Mouse (Mus musculus) adrenal gland, adult 2 months (tissue): ENCODE results near the gene Klc4. TPM values are rescaled to one million over a fixed set of nuclear protein-coding genes. Genes with fewer than 3 reads are reported as not detected.

Experiments
- DNase-seq: peaks from one replicate; pipeline ENCODE4 v3.0.0; 2021
- long read RNA-seq: library from polyadenylated mRNA; stranded (forward); transcript quantifications from one replicate; pipeline ENCODE4 v2.0.0, GENCODE M21; 2021
- polyA plus RNA-seq: library from polyadenylated mRNA; depleted of rRNA; stranded (reverse); fragments of >200 nt; gene quantifications from 2 replicates; pipeline ENCODE4 v1.2.3, GENCODE M21; 2012; rRNA removed
- total RNA-seq, 2 experiments: library from RNA; stranded (reverse); gene quantifications; 2 replicates each; pipeline ENCODE4 v1.2.3; 2021

The Klc4 gene
- total RNA-seq, result 10 to 100 TPM; 40.9 to 43.1 TPM
- 25.7 and 29.7 TPM in 2 replicates for polyA plus RNA-seq
- long read RNA-seq, transcript Klc4-202 (16 exons, 2,313 nt), result major isoform, 22 of 68 reads
- long read RNA-seq, transcript Klc4-201 (16 exons, 2,322 nt), result minor isoform, 14 of 68 reads
- long read RNA-seq, partial matches to known transcripts, result 10 of 68 reads
- long read RNA-seq, other reads (novel, unspliced or antisense), result 22 of 68 reads

- peak; percentile 98 for DNase-seq
Measured at GRCm38 (mm10) chr17:46645561-46646321, at the start of gene Klc4, which contains the start of gene Mrpl2. TSS of gene Klc4 (minus strand) at chr17:46646022. TSS of gene Mrpl2 (plus strand) at chr17:46646229.

GRCm38 (mm10) chr17:46694517-46695063, 48.8 kb upstream of the Klc4 start:
- no peak for DNase-seq

GRCm38 (mm10) chr17:46691390-46691789, 45.6 kb upstream of the Klc4 start:
- DNase-seq, result no peak

GRCm38 (mm10) chr17:46690665-46691064, 44.8 kb upstream of the Klc4 start:
- DNase-seq, result no peak

- no peak for DNase-seq
Measured at GRCm38 (mm10) chr17:46685913-46686312, 40.1 kb upstream of the Klc4 start.

GRCm38 (mm10) chr17:46682654-46683389, 37.0 kb upstream of the Klc4 start:
- DNase-seq, result no peak

- DNase-seq, result no peak
Measured at GRCm38 (mm10) chr17:46681466-46682118, 35.8 kb upstream of the Klc4 start.

GRCm38 (mm10) chr17:46680760-46681373, 35.0 kb upstream of the Klc4 start, which contains the start of gene Klhdc3:
TSS of gene Klhdc3 (minus strand) at chr17:46680914.
- peak; percentile 98 for DNase-seq

GRCm38 (mm10) chr17:46679843-46680759, 34.3 kb upstream of the Klc4 start:
- DNase-seq, result no peak

- DNase-seq, result no peak
Measured at GRCm38 (mm10) chr17:46678911-46679310, 33.1 kb upstream of the Klc4 start.

GRCm38 (mm10) chr17:46678416-46678815, 32.6 kb upstream of the Klc4 start, which contains the start of gene Mea1:
TSS of gene Mea1 (plus strand) at chr17:46678793.
- DNase-seq, result no peak

- no peak for DNase-seq
Measured at GRCm38 (mm10) chr17:46674530-46675283, 28.9 kb upstream of the Klc4 start.

- peak; percentile 94 for DNase-seq
Measured at GRCm38 (mm10) chr17:46673850-46674529, 28.2 kb upstream of the Klc4 start, which contains the start of gene Rrp36. TSS of gene Rrp36 (minus strand) at chr17:46674352.

- no peak for DNase-seq
Measured at GRCm38 (mm10) chr17:46669911-46670310, 24.1 kb upstream of the Klc4 start.

- peak; percentile 68 for DNase-seq
Measured at GRCm38 (mm10) chr17:46667712-46668111, 21.9 kb upstream of the Klc4 start.

GRCm38 (mm10) chr17:46662730-46663129, 16.9 kb upstream of the Klc4 start:
- no peak for DNase-seq

GRCm38 (mm10) chr17:46661981-46662380, 16.2 kb upstream of the Klc4 start:
- no peak for DNase-seq

GRCm38 (mm10) chr17:46661351-46661750, 15.5 kb upstream of the Klc4 start:
- no peak for DNase-seq

GRCm38 (mm10) chr17:46656054-46656453, 10.2 kb upstream of the Klc4 start:
- no peak for DNase-seq
